Mouse (Mus musculus) right cerebral cortex, postnatal 4 days (tissue): ENCODE measurements around the gene Slc35f4.

ENCODE experiments used
- DNase-seq: peaks from one replicate; pipeline ENCODE4 v3.0.0-alpha.2; 2022

Slc35f4 gene

DNA sequence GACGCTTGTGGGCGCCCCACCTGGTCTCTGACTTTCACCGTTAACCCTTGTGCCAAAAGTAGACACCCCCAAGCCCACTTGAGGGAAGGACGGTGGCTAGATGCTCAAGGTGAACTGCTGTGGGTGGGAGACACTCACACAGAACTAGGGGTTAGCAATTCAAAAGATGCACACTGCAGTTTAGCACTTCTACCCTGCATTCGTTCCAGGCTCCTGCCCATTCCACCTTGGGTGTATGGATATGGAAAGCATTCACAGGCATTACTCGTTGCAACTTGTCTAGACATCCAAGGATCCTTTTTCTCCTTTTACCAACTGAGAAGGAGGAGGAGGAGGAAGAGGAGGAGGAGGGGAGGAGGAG is at the start of gene Slc35f4:
Gene Slc35f4, minus strand, starts transcription at position 116 of the 361 bp plus-strand sequence.
- DNase-seq = no peak

- no peak for DNase-seq
Observed at GRCm38 (mm10) chr14:49568369-49568768, 42.5 kb upstream of the Slc35f4 start.

DNA sequence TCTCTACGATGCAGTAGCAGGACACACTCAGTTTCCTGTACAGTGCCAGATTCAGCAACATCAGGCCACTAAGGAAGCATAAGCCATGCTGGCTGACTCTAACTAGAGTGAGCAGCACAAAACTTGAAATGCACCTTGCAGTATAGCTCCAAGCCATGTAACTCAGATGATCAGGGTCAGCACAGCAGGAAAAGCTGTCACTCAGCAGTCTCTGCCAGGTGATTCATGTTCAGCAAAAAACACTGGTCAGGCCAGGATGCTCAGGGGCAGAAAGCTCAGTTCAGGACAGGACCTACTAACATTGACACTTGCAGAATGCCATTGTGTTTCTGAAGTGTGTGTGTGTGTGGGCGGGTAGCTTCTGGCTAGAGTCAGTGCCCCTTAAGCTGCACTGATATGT is 34.9 kb upstream of the Slc35f4 start:
- DNase-seq = no peak

GRCm38 (mm10) chr14:49540104-49540503 is 14.3 kb upstream of the Slc35f4 start:
- DNase-seq = peak; percentile 14

DNA sequence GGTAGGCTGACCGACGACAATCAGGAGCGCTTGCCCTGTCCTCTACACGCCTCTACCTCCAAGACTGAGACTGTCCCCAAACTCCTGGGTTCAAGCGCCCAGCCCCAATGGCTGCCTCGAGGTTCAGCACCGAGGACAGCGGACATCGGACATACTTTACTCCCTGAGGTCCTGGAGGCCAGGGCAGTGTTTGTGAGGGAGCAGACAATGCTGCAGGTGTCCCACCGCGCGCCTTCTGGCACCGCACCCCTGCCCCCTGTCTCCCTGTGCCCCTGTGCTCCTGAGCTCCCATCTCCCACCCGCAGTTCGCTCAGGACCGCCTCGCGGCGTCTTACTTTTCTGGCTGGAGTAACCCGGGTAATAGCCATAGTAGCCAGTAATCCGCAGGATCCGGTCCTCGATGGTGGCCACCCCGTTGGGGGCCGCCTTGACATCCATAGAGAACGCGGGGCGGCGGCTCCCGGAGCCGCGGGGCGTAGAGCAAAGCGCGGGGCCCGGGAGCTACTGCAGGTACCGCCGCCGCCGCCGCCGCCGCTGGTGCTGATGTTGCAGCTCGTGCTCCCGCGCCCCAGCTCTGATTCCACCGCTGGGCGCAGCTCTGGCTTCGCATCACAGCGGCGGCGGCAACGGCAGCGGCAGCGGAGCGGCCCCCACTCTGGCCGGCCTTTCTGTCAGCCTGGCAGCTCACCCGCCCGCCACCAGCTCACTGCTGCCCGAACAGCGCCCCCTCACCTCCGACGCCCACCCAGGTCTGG is 493 bp downstream of the Slc35f4 start:
- DNase-seq = peak; percentile 57

DNA sequence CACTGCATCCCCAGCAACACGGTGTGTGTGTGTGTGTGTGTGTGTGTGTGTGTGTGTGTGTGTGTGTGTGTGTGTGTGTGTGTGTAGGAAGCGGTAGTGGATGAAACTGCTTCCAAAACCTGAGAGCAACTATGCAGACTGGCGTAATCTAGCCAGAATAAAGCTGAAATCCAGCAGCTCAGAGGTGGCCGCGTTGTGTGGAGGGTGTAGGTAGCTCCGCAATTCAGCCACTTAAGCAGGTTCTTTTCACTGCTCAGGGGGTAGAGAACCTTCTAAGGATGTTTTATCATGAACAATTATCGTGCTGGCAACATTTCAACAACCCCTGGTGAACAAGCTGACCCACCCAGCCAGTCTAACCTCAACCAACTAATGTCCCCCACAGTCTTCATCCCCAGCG is 1.2 kb downstream of the Slc35f4 start:
- peak; percentile 4 for DNase-seq

DNA sequence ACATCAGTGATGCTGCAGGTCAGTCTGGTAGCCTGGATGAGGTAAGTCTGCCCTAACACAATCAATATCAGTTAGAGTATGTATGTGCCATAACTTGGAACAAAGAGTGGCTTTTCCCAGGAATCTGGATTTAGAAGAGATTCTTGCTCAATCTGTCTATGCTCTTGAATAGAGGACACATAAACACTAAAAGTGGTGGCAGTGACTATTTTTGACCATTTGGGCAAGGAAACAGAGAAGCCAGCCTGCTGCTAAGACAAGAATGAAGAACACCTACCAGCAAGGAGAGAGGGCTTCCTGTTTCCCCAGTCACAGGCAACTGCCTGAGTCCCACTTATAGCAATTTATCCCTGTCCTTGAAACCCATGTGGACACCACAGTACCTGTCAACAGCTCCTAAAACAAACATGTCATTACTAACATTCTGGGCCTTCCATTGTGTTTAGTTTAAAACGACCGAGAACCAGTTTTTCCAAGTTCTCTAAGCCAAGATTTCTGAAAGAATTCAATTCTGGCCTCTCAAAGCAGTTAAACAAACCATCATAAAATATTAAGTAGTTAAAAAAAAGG is 10.7 kb downstream of the Slc35f4 start:
- DNase-seq = no peak

DNA sequence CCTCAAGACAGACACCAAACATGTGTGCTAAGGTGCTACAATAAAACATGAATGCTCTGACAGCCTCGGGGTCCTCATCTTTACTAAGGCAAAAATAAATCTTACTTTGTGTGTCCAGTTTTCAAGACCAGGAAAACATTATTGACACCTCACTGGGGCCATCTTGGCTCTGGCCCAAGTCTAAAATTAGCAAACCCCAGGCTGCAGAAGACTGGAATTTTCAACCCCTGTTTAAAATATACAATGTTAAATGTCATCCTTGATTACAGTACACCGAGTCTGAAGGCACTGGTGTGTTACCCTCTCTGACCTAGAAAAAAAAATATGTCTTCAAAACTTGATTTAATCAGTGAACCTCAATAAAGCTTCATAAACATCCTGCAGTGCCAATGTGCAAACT is 11.7 kb downstream of the Slc35f4 start:
- no peak for DNase-seq

DNA sequence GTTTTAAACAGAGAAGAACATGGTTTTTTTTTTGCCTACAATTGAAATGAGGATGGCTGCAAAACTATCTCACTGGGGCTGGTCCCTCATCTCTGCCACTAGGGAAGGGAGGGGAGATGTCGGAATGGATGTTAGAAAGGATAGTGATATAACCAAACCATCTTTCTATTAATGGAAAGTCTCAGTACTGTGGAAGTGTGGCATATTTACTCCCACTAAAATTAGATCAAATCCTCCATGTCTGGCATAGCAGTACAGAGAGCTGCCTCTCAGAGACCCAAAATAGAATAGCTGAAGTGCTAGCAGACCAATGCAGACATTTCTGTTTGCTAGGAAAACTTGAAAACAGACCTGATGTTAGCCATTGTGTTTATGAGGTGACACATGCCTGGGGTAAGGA is 30.7 kb downstream of the Slc35f4 start:
- DNase-seq = no peak

GRCm38 (mm10) chr14:49493793-49494192 is 32.1 kb downstream of the Slc35f4 start:
- DNase-seq = no peak

- DNase-seq = no peak
Observed at GRCm38 (mm10) chr14:49492506-49492905, 33.3 kb downstream of the Slc35f4 start.

GRCm38 (mm10) chr14:49476602-49477001 is 49.2 kb downstream of the Slc35f4 start:
- no peak for DNase-seq

DNA sequence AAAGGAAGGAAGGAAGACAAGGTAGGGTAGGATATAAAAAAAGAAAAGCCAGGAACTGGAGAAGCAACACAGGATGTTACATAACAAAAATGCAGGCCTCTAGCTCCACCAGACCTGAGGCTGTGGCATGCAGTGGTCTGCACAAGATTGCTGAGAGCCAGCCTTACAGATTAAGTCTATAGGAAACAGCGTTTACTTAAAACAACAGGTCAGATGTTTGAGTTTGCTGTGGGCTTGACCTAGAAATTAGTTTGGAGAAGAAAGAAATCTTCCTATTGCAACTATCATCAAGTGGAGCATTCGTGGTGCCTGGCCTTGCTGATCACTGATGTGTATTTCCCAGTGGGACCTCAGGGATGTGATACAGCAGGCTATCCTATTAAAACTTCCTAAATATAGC is 64.1 kb downstream of the Slc35f4 start:
- no peak for DNase-seq

DNA sequence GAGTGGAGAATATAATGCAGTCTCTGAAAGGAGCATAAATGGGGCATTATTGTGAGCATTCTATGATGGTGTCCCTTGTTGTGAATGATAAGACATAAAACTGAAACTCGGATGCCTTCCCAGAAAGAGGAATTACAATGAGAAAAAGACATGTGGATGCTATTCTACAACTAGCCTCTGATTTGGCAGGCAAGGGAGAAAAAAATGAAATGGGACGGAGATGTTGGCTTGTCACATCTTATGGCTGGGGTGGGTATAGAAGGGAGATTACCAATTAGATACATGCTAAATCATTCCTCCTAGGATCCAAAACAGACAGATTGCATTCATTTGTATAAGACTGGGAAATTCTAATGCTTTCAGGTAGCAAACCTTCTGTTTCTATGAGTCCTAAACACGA is 65.0 kb downstream of the Slc35f4 start:
- no peak for DNase-seq

DNA sequence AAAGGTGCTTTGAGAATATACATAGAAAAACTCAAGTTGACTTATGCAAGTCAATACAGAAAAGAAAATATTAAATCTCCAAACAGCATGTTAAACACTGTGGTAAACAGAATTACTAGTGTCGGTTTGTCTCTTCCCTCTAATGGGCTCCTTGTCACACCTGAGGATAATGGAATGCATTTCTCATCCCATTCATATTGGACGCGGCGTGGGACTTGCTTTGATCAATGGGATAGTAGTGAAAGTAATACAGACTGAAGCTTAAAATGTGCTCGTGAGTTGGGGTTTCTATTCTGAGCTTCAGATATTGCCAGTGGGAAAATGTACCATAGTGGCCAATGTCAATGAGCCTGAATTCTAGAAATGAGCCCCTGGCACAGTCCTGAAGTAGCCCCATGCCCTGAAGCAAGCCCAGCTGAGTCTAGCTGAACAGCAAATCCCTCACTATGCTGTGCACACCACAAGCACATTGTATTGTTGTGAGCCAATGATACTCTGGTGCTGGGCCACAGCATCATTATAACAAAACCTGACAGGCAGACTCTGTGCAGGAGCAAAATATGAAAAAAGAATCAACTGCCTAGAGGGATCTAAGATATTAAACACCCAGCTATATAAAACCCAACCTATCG is 71.4 kb downstream of the Slc35f4 start:
- no peak for DNase-seq

GRCm38 (mm10) chr14:49453782-49454181 is 72.1 kb downstream of the Slc35f4 start:
- DNase-seq = no peak

GRCm38 (mm10) chr14:49447669-49448068 is 78.2 kb downstream of the Slc35f4 start:
- no peak for DNase-seq

DNA sequence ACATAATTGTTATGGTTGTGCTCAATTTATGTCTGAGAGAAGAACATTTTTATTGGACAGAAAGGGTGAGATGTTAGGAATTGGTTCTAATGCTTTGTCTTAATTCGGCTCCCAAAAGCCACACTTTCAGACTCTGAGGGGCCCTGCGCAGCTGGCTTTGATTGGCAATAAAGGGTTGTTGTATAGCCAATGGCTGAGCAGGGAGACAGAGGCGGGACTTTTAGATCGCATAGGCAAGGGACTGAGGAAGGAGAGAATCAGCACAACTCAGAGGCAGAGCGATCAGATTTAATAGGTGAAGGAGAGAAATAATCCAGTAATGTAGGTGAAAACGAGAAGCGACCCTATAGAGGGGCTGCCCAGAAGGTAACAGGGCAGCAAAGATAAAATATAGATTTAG is 79.4 kb downstream of the Slc35f4 start:
- no peak for DNase-seq

DNA sequence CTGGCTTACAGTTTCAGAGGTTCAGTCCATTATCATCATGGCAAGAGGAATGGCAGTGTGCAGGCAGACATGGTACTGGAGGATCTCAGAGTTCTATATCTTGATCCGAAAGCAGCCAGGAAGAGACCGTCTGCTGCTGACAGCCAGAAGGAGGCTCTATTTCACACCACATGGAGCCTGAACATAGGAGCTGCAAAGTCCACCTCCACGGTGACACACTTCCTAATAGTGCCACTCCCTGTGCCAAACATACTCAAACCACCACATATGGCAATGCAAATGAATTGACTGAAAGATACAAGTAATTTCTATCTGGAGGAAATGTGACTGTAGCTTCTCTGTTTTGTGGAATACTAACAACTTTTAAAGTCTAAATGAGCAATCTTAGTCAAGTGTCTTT is 89.0 kb downstream of the Slc35f4 start:
- DNase-seq = no peak

- no peak for DNase-seq
Observed at GRCm38 (mm10) chr14:49431821-49432220, 94.0 kb downstream of the Slc35f4 start.

DNA sequence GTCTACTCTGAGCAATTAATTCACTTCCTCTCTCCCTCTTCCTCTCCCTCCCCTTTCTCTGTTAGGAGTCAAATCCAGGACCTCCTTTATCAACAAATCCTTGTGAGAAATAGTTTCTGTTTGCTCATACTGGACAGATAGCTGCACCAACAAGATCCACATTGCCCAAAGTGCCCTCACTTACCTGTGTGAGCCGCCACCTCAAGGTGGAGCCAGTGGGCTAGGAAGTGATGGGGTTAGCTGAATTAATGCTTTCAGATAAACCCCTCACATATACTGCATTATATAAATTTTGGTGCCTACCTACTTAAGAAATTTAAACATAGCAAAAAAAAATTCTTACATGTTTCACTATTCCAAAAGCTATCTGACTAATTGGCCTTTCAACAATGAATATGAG is 133.4 kb downstream of the Slc35f4 start:
- no peak for DNase-seq

GRCm38 (mm10) chr14:49362161-49362560 is 163.7 kb downstream of the Slc35f4 start:
- DNase-seq = no peak

- no peak for DNase-seq
Observed at GRCm38 (mm10) chr14:49355561-49355960, 170.3 kb downstream of the Slc35f4 start.

DNA sequence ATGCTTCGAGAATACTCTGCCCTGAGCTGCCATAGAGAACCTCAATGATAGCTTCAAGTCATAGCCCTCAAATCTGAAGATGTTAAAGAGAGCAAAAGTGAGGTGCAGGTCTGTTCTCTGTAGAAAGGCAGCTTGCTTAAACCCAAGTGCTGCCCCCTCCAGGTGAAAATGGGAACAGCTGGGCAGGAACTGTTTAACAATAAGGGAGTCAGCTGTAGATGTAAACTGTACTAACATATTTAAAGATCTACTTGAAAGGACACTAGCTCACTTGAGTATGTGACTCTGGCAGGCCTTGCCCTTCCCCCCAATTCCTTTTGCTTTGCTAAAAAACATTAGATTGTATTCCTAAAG is 177.0 kb downstream of the Slc35f4 start:
- DNase-seq = peak; percentile 65
